Mouse (Mus musculus): ENCODE measurements around the gene Slc35g3.

- TF ChIP-seq CTCF (IDR thresholded peaks at IDR 0.05; ENCODE audit: extremely low read depth, insufficient read length, insufficient replicate concordance, low read depth, low read length) (no peak), POLR2A (IDR thresholded peaks at IDR 0.05; ENCODE audit: low read depth, low read length) (no peak)
Observed at GRCm38 (mm10) chr11:69751635-69752034, 10.1 kb downstream of the Slc35g3 start.
